Mouse (Mus musculus) ES-Bruce4 (cell line): ENCODE data around the gene Alpk1.

Experiments used
- CTCF ChIP-seq: IDR thresholded peaks from one replicate; pipeline ENCODE4 v1.8.1; 2011; ENCODE audit warnings: low read depth, low read length
- POLR2A ChIP-seq: IDR thresholded peaks from one replicate; pipeline ENCODE4 v1.8.1; 2011; ENCODE audit warnings: low read length; ENCODE audit not compliant: insufficient read depth

GRCm38 (mm10) chr3:127757886-127758301 is 22.4 kb downstream of the Alpk1 start:
- no peak for TF ChIP-seq CTCF
- TF ChIP-seq POLR2A = no peak
